Mouse (Mus musculus): ENCODE results near the gene Zswim3. TPM values are rescaled to one million over a fixed set of nuclear protein-coding genes. Genes with fewer than 3 reads are reported as not detected.

Gene Zswim3
- total and polyA plus RNA-seq, 3 experiments = 4.7 to 5.9 TPM; not detected in 1

DNA sequence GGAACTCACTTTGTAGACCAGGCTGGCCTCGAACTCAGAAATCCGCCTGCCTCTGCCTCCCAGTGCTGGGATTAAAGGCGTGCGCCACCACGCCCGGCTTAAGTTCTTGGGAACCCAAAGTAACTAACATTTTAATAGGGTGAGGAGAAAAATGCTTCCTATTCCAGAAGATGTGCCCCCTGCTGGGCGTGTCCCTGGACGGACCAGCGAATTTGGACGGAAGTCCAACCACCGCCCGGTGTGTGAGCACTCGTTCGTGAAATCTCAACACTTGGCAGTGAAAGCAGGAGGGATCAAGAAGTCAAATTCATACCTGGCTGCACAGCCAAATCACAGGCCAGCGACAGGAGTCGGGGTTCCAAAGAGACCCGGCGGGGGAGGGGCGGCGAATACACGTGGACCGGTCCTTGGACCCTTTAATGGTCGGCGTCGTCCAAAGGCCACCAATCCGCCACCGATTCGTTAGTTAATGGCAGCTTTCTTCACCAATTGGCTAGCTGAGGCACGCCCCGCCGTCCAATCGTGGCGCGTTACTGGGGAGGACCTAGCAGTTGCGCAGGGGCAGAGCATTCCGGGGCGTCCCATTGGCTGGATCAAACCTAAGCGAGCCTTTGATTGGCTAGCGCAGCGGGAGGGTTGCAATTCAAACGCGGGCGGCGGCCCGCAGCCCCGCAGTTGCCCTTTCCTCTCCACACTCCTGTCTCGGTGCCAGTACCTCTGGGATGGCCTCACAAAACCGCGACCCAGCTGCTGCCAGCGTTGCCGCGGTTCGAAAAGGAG, 35.5 kb upstream of the Zswim3 start, which contains the start of gene Ube2c (continued):
- TF ChIP-seq ZC3H11A (IDR thresholded peaks at IDR 0.05; ENCODE audit: low read depth, low read length) (no peak), KAT2A (conservative IDR thresholded peaks at IDR 0.05; ENCODE audit: low read depth, low read length) (peak; percentile 61; the same call in 1 of the 2 replicates), ZMIZ1 (IDR thresholded peaks at IDR 0.05; ENCODE audit: low read depth, low read length) (peak; percentile 77), CHD1 (IDR thresholded peaks at IDR 0.05; ENCODE audit: low read depth, low read length) (no peak), SIN3A (IDR thresholded peaks at IDR 0.05; ENCODE audit: low read length) (peak; percentile 86), MXI1 (IDR thresholded peaks at IDR 0.05; ENCODE audit: low read depth, low read length) (peak; percentile 98), USF1 (IDR thresholded peaks at IDR 0.05; ENCODE audit: low read depth, low read length) (peak; percentile 66), USF2 (IDR thresholded peaks at IDR 0.05; ENCODE audit: borderline replicate concordance in 1 of 2, insufficient read depth in 1 of 2, low read depth in 1 of 2, low read length in 2 of 2) (no peak), BHLHE40 (IDR thresholded peaks at IDR 0.05; ENCODE audit: borderline replicate concordance, low read depth, low read length) (no peak), JUND (IDR thresholded peaks at IDR 0.05; ENCODE audit: low read depth, low read length) (no peak), GABPA (IDR thresholded peaks at IDR 0.05; ENCODE audit: low read depth, low read length) (peak; percentile 25; the same call in 1 of the 2 replicates), EP300 (IDR thresholded peaks at IDR 0.05; ENCODE audit: low read depth in 1 of 2, low read length in 2 of 2) (no peak), RCOR1 (IDR thresholded peaks at IDR 0.05; ENCODE audit: low read depth, low read length) (no peak), TBP (IDR thresholded peaks at IDR 0.05; ENCODE audit: low read depth, low read length) (peak; percentile 94), MAZ (IDR thresholded peaks at IDR 0.05; ENCODE audit: low read depth, low read length) (no peak), CTCF (IDR thresholded peaks at IDR 0.05 in 2 of 3, conservative IDR thresholded peaks at IDR 0.05 in 1 of 3; ENCODE audit: control insufficient read depth in 1 of 3, insufficient read depth in 1 of 3, low read depth in 2 of 3, low read length in 3 of 3, poor library complexity in 1 of 3, severe bottlenecking in 1 of 3) (peak in 1 of 3 experiments; percentile 20; a peak in 1 of 6 replicates), RAD21 (IDR thresholded peaks at IDR 0.05; ENCODE audit: low read depth, low read length) (no peak), UBTF (IDR thresholded peaks at IDR 0.05; ENCODE audit: borderline replicate concordance, insufficient read depth, low read depth, low read length) (no peak), ELF1 (IDR thresholded peaks at IDR 0.05; ENCODE audit: low read depth, low read length) (0 out of 2 replicates have a peak, but pooled peaks have one; percentile 12), MEF2A (IDR thresholded peaks at IDR 0.05; ENCODE audit: extremely low read depth, insufficient replicate concordance, low read depth, low read length, poor library complexity, severe bottlenecking) (no peak), ZNF384 (IDR thresholded peaks at IDR 0.05; ENCODE audit: low read depth, low read length) (no peak)

DNA sequence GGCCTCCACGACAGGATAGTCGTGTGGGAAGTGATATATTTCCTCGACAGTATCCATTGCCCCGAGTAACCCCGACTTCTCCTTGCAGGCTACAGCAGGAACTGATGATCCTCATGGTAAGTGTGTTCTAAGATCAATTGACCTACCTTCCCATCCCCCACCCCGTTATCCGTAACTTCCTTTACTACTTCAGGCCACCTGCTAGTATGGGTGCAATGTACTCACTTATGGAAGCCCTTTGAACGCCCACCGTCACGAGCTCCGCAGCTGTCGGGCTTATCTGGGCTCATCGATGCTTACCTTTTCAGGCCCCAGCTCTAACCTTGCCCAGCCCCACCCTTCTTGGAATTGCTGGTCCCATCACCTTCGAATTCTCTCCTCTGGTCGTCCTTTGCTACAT, 34.6 kb upstream of the Zswim3 start:
- TF ChIP-seq MYC (IDR thresholded peaks at IDR 0.05; ENCODE audit: low read depth, low read length) (peak; percentile 53), ETS1 (IDR thresholded peaks at IDR 0.05; ENCODE audit: low read depth, low read length) (no peak), NRF1 (IDR thresholded peaks at IDR 0.05; ENCODE audit: insufficient read depth, low read depth, low read length, poor library complexity, severe bottlenecking) (no peak), CHD1 (IDR thresholded peaks at IDR 0.05; ENCODE audit: low read depth, low read length) (peak; percentile 76; the same call in 1 of the 2 replicates), TBP (IDR thresholded peaks at IDR 0.05; ENCODE audit: low read depth, low read length) (0 out of 2 replicates have a peak, but pooled peaks have one; percentile 26), POLR2A (IDR thresholded peaks at IDR 0.05; ENCODE audit: control insufficient read depth in 1 of 2, insufficient read depth in 1 of 2, low read depth in 1 of 2, low read length in 2 of 2, poor library complexity in 1 of 2) (peak in 1 of 2 experiments; percentile 30; a peak in 2 of 4 replicates)
- DNase-seq (ENCODE audit: low read depth, low spot score) = peak; percentile 68
- H3K4me1 ChIP-seq (ENCODE audit: control insufficient read depth in 1 of 2, insufficient read depth in 2 of 2, low read length in 2 of 2) = peaks cover 3 to 29% of the 10 kb centered on the region in 2 experiments; a peak in 3 of 4 replicates
- H3K27me3 ChIP-seq (ENCODE audit: control insufficient read depth in 1 of 2, insufficient read depth in 2 of 2, low read length in 2 of 2) = no peaks in the 10 kb centered on the region
- peak overlapping the region; percentile 83 for H3K27ac ChIP-seq (ENCODE audit: control insufficient read depth, low read depth, low read length)
- peaks cover 24% of the 10 kb centered on the region for H3K79me2 ChIP-seq (ENCODE audit: control insufficient read depth, insufficient read depth, low read length, poor library complexity)
- H3K9ac ChIP-seq (ENCODE audit: control insufficient read depth, low read depth, low read length, poor library complexity, severe bottlenecking) = peak overlapping the region; percentile 96
- H3K36me3 ChIP-seq (ENCODE audit: control insufficient read depth in 1 of 2, insufficient read depth in 2 of 2, low read length in 2 of 2) = peaks cover 2 to 27% of the 10 kb centered on the region in 2 experiments
- H3K4me3 ChIP-seq (ENCODE audit: control insufficient read depth in 1 of 2, insufficient read depth in 1 of 2, low read depth in 2 of 2, low read length in 2 of 2) = peak overlapping the region; percentile 81 to 94
- no peaks in the 10 kb centered on the region for H3K9me3 ChIP-seq (replicated peaks; ENCODE audit: insufficient read depth, low read length)

All from MEL (cell line).